Mouse (Mus musculus) intestine, embryonic 14.5 days (tissue): ENCODE data around the gene BC028528. TPM values are rescaled to one million over a fixed set of nuclear protein-coding genes. Genes with fewer than 3 reads are reported as not detected.

Experiments
- ATAC-seq: fragments of 200-750 bp; cut with Nextera tagmentation; replicated peaks from 2 replicates; pipeline ENCODE4 v1.8.0; 2017; ENCODE audit warnings: low read depth, moderate number of reproducible peaks, moderate TSS enrichment, moderate library complexity; ENCODE audit not compliant: low FRiP score, low TSS enrichment
- DNase-seq: peaks from one replicate; pipeline ENCODE4 v3.0.0-alpha.2; 2018; ENCODE audit warnings: low spot score
- H3K27ac ChIP-seq: fragments of 300-500 bp; sonication (generic); 2 replicates; pipeline ENCODE4 v1.5.1; 2014; ENCODE audit warnings: low read depth, mild to moderate bottlenecking, control low read depth
- H3K27me3 ChIP-seq: fragments of 300-500 bp; sonication (generic); replicated peaks from 2 replicates; pipeline ENCODE4 v1.6.1; 2014; ENCODE audit warnings: low read length, control low read depth; ENCODE audit not compliant: control insufficient read depth, insufficient read depth
- H3K36me3 ChIP-seq: fragments of 300-500 bp; sonication (generic); 2 replicates; pipeline ENCODE4 v1.6.1; 2014; ENCODE audit warnings: low read length, control low read depth; ENCODE audit not compliant: control insufficient read depth, insufficient read depth
- H3K4me1 ChIP-seq: fragments of 300-500 bp; sonication (generic); replicated peaks from 2 replicates; pipeline ENCODE4 v1.6.1; 2014; ENCODE audit warnings: low read length, control low read depth, mixed read lengths; ENCODE audit not compliant: control insufficient read depth, insufficient read depth
- H3K4me2 ChIP-seq: fragments of 300-500 bp; sonication (generic); 2 replicates; pipeline ENCODE4 v1.6.1; 2014; ENCODE audit warnings: low read length
- H3K4me3 ChIP-seq: fragments of 300-500 bp; sonication (generic); 2 replicates; pipeline ENCODE4 v1.5.1; 2014; ENCODE audit warnings: low read depth, low read length, control low read depth, mixed read lengths
- H3K9ac ChIP-seq: fragments of 300-500 bp; sonication (generic); 2 replicates; pipeline ENCODE4 v1.6.1; 2014; ENCODE audit warnings: mild to moderate bottlenecking, low read length
- H3K9me3 ChIP-seq: fragments of 300-500 bp; sonication (generic); 2 replicates; pipeline ENCODE4 v1.6.1; 2016; ENCODE audit warnings: low read length, control low read depth; ENCODE audit not compliant: control insufficient read depth
- WGBS: fragments of 180-500 bp; shearing (Covaris S2); extraction: QIAGEN DNeasy Blood & Tissue Kit; methylation state at CpG from one replicate; pipeline ENCODE4 v1.1.7; 2014; 5-methylcytosine and 5-hydroxymethylcytosine counted together
- polyA plus RNA-seq: library from polyadenylated mRNA; unstranded; fragments of >200 nt; fragmentation: Nextera tagmentation; extraction: Ambion mirVana; gene quantifications from 2 replicates; pipeline ENCODE4 v1.2.1, GENCODE M21; 2014

Gene BC028528
- polyA plus RNA-seq, 1 experiment from 2014 or later: 20.8 TPM

- Histone ChIP-seq H3K9ac (0 out of 2 replicates have a peak overlapping the region, but pooled peaks have one; percentile 11), H3K27ac (peak overlapping the region; percentile 84), H3K27me3 (no peaks in the 10 kb centered on the region), H3K4me1 (peaks cover 26% of the 10 kb centered on the region), H3K4me3 (peak overlapping the region; percentile 35), H3K36me3 (0 out of 2 replicates have a peak, but pooled peaks cover 7% of the 10 kb centered on the region), H3K9me3 (no peaks in the 10 kb centered on the region), H3K4me2 (peak overlapping the region; percentile 54)
- WGBS: 36% methylated on average over 11 of the region's 11 CpGs
- ATAC-seq (no peak), DNase-seq (no peak)
These were observed 554 bp upstream of the BC028528 start for GRCm38 (mm10) chr3:95892066-95893052.

- peaks cover 21% of the 10 kb centered on the region for H3K4me1 ChIP-seq
- DNase-seq: no peak
- 0 out of 2 replicates have a peak, but pooled peaks cover 6% of the 10 kb centered on the region for H3K36me3 ChIP-seq
- H3K9me3 ChIP-seq: no peaks in the 10 kb centered on the region
- no peak overlapping the region for H3K4me2 ChIP-seq
- no peak overlapping the region for H3K4me3 ChIP-seq
- no peak overlapping the region for H3K27ac ChIP-seq
- no peaks in the 10 kb centered on the region for H3K27me3 ChIP-seq
- no peak for ATAC-seq
- 76% methylated on average over 3 of the region's 3 CpGs for WGBS
- no peak overlapping the region for H3K9ac ChIP-seq
These were observed 2.1 kb downstream of the BC028528 start for GRCm38 (mm10) chr3:95889664-95890063.

- ATAC-seq (no peak), DNase-seq (no peak)
- Histone ChIP-seq H3K4me1 (peaks cover 18% of the 10 kb centered on the region), H3K4me3 (no peak overlapping the region), H3K27ac (no peak overlapping the region), H3K9me3 (no peaks in the 10 kb centered on the region), H3K9ac (no peak overlapping the region), H3K4me2 (no peak overlapping the region), H3K27me3 (no peaks in the 10 kb centered on the region), H3K36me3 (0 out of 2 replicates have a peak, but pooled peaks cover 6% of the 10 kb centered on the region)
- WGBS: 79% methylated on average over 4 of the region's 4 CpGs
These were observed 4.2 kb downstream of the BC028528 start for GRCm38 (mm10) chr3:95887596-95887995.

GRCm38 (mm10) chr3:95884400-95884799 is 7.4 kb downstream of the BC028528 start:
- no peak overlapping the region for H3K4me2 ChIP-seq
- H3K36me3 ChIP-seq: 0 out of 2 replicates have a peak, but pooled peaks cover 6% of the 10 kb centered on the region
- H3K9ac ChIP-seq: no peak overlapping the region
- ATAC-seq (no peak), DNase-seq (no peak)
- no peak overlapping the region for H3K4me3 ChIP-seq
- H3K27me3 ChIP-seq: no peaks in the 10 kb centered on the region
- 73% methylated on average over 5 of the region's 5 CpGs for WGBS
- H3K9me3 ChIP-seq: no peaks in the 10 kb centered on the region
- H3K4me1 ChIP-seq: peaks cover 3% of the 10 kb centered on the region; the same call in 1 of the 2 replicates
- no peak overlapping the region for H3K27ac ChIP-seq

GRCm38 (mm10) chr3:95882816-95883425 is 8.9 kb downstream of the BC028528 start:
- Histone ChIP-seq H3K9me3 (no peaks in the 10 kb centered on the region), H3K4me3 (peak overlapping the region; percentile 49), H3K9ac (peak overlapping the region; percentile 40; the same call in 1 of the 2 replicates), H3K4me1 (peaks cover 3% of the 10 kb centered on the region; the same call in 1 of the 2 replicates), H3K27ac (peak overlapping the region; percentile 38; the same call in 1 of the 2 replicates), H3K27me3 (no peaks in the 10 kb centered on the region), H3K4me2 (peak overlapping the region; percentile 99), H3K36me3 (0 out of 2 replicates have a peak, but pooled peaks cover 3% of the 10 kb centered on the region)
- WGBS: 2% methylated on average over 24 of the region's 24 CpGs
- ATAC-seq (no peak), DNase-seq (peak; percentile 78)

- Histone ChIP-seq H3K36me3 (no peaks in the 10 kb centered on the region), H3K4me3 (peak within 1 kb of the TSS; percentile 49), H3K9me3 (no peaks in the 10 kb centered on the region), H3K9ac (peak within 1 kb of the TSS; percentile 40), H3K4me1 (peaks cover 3% of the 10 kb centered on the region; the same call in 1 of the 2 replicates), H3K27ac (peak within 1 kb of the TSS; percentile 38; the same call in 1 of the 2 replicates), H3K27me3 (no peaks in the 10 kb centered on the region), H3K4me2 (peak within 1 kb of the TSS; percentile 99)
- ATAC-seq (peak; percentile 99), DNase-seq (peak; percentile 95)
- under 1% methylated on average over 63 of the region's 66 CpGs for WGBS
These were observed 9.6 kb downstream of the BC028528 start, which contains the start of gene Ciart for GRCm38 (mm10) chr3:95881979-95882815. Ciart (minus strand) TSS chr3:95882251.

- Histone ChIP-seq H3K27me3 (no peaks in the 10 kb centered on the region), H3K4me1 (peaks cover 3% of the 10 kb centered on the region; the same call in 1 of the 2 replicates), H3K4me2 (no peak overlapping the region), H3K4me3 (no peak overlapping the region), H3K9me3 (no peaks in the 10 kb centered on the region), H3K9ac (no peak overlapping the region), H3K27ac (no peak overlapping the region), H3K36me3 (no peaks in the 10 kb centered on the region)
- no peak for ATAC-seq
- no peak for DNase-seq
- 88% methylated on average over 4 of the region's 4 CpGs for WGBS
These were observed 12.7 kb downstream of the BC028528 start for GRCm38 (mm10) chr3:95879063-95879462.

- no peaks in the 10 kb centered on the region for H3K27me3 ChIP-seq
- peak overlapping the region; percentile 82 for H3K9ac ChIP-seq
- H3K4me1 ChIP-seq: peaks cover 12% of the 10 kb centered on the region
- ATAC-seq: no peak
- H3K4me2 ChIP-seq: peak overlapping the region; percentile 80
- no peaks in the 10 kb centered on the region for H3K9me3 ChIP-seq
- 66% methylated on average over 7 of the region's 7 CpGs for WGBS
- H3K36me3 ChIP-seq: peaks cover 23% of the 10 kb centered on the region
- 0 out of 2 replicates have a peak overlapping the region, but pooled peaks have one; percentile 83 for H3K27ac ChIP-seq
- DNase-seq: no peak
- H3K4me3 ChIP-seq: peak overlapping the region; percentile 80
These were observed 19.8 kb downstream of the BC028528 start for GRCm38 (mm10) chr3:95872048-95872447.
